Mouse (Mus musculus) limb, embryonic 13.5 days (tissue): ENCODE measurements around the gene Adamts17. TPM values are rescaled to one million over a fixed set of nuclear protein-coding genes. Genes with fewer than 3 reads are reported as not detected.

Experiments used
- ATAC-seq: fragments of 200-750 bp; cut with Nextera tagmentation; 2 replicates; pipeline ENCODE4 v1.8.0; 2017; ENCODE audit warnings: low read depth, moderate number of reproducible peaks, moderate TSS enrichment; ENCODE audit not compliant: low FRiP score
- H3K27ac ChIP-seq: fragments of 300-500 bp; sonication (generic); 2 replicates; pipeline ENCODE4 v1.5.1; 2015; ENCODE audit warnings: inconsistent platforms, mild to moderate bottlenecking, moderate library complexity
- H3K27me3 ChIP-seq: fragments of 300-500 bp; sonication (generic); 2 replicates; pipeline ENCODE4 v1.6.1; 2015; ENCODE audit warnings: mild to moderate bottlenecking, inconsistent platforms
- H3K36me3 ChIP-seq: fragments of 300-500 bp; sonication (generic); 2 replicates; pipeline ENCODE4 v1.6.1; 2015; ENCODE audit warnings: inconsistent platforms, mild to moderate bottlenecking, moderate library complexity
- H3K4me1 ChIP-seq: fragments of 300-500 bp; sonication (generic); 2 replicates; pipeline ENCODE4 v1.6.1; 2015; ENCODE audit warnings: inconsistent platforms
- H3K4me2 ChIP-seq: fragments of 300-500 bp; sonication (generic); replicated peaks from 2 replicates; pipeline ENCODE4 v1.6.1; 2015; ENCODE audit warnings: inconsistent platforms, mild to moderate bottlenecking, moderate library complexity
- H3K4me3 ChIP-seq: fragments of 300-500 bp; sonication (generic); 2 replicates; pipeline ENCODE4 v1.5.1; 2015; ENCODE audit warnings: moderate library complexity, mild to moderate bottlenecking, inconsistent platforms
- H3K9ac ChIP-seq: fragments of 300-500 bp; sonication (generic); 2 replicates; pipeline ENCODE4 v1.6.1; 2015; ENCODE audit warnings: mild to moderate bottlenecking, inconsistent platforms
- H3K9me3 ChIP-seq: fragments of 300-500 bp; sonication (generic); 2 replicates; pipeline ENCODE4 v1.6.1; 2016; ENCODE audit warnings: inconsistent platforms
- WGBS: fragments of 180-500 bp; shearing (Covaris S2); methylation state at CpG from one replicate; pipeline ENCODE4 v1.1.7; 2015; 5-methylcytosine and 5-hydroxymethylcytosine counted together
- polyA plus RNA-seq: library from polyadenylated mRNA; unstranded; fragments of >200 nt; fragmentation: Nextera tagmentation; extraction: Ambion mirVana; gene quantifications from 2 replicates; pipeline ENCODE4 v1.2.1, GENCODE M21; 2015

Gene Adamts17
- polyA plus RNA-seq, 1 experiment from 2014 or later, result 15.3 TPM

- H3K4me3 ChIP-seq, result no peak overlapping the region
- no peak for ATAC-seq
- no peak overlapping the region for H3K9ac ChIP-seq
- H3K4me2 ChIP-seq, result no peak overlapping the region
- no peaks in the 10 kb centered on the region for H3K27me3 ChIP-seq
- 91% methylated on average over 6 of the region's 6 CpGs for WGBS
- H3K27ac ChIP-seq, result no peak overlapping the region
- no peaks in the 10 kb centered on the region for H3K9me3 ChIP-seq
- H3K36me3 ChIP-seq, result peaks cover 24% of the 10 kb centered on the region
- H3K4me1 ChIP-seq, result peaks cover 29% of the 10 kb centered on the region; the same call in 1 of the 2 replicates
These were observed 9.8 kb downstream of the Adamts17 start for GRCm38 (mm10) chr7:66849316-66849715.

- H3K4me3 ChIP-seq, result no peak overlapping the region
- WGBS, result 45% methylated on average over 3 of the region's 3 CpGs
- ATAC-seq, result no peak
- H3K36me3 ChIP-seq, result peaks cover 35% of the 10 kb centered on the region
- no peaks in the 10 kb centered on the region for H3K9me3 ChIP-seq
- no peak overlapping the region for H3K27ac ChIP-seq
- no peak overlapping the region for H3K4me2 ChIP-seq
- no peaks in the 10 kb centered on the region for H3K27me3 ChIP-seq
- peaks cover 9% of the 10 kb centered on the region; the same call in 1 of the 2 replicates for H3K4me1 ChIP-seq
- no peak overlapping the region for H3K9ac ChIP-seq
These were observed 12.6 kb downstream of the Adamts17 start for GRCm38 (mm10) chr7:66852164-66852563.

- H3K9ac ChIP-seq, result no peak overlapping the region
- H3K36me3 ChIP-seq, result peaks cover 20% of the 10 kb centered on the region
- no peak overlapping the region for H3K27ac ChIP-seq
- no peak overlapping the region for H3K4me3 ChIP-seq
- H3K4me1 ChIP-seq, result peaks cover 21% of the 10 kb centered on the region
- no peak overlapping the region for H3K4me2 ChIP-seq
- WGBS, result 77% methylated on average over 1 of the region's 1 CpGs
- no peak for ATAC-seq
- H3K9me3 ChIP-seq, result no peaks in the 10 kb centered on the region
- no peaks in the 10 kb centered on the region for H3K27me3 ChIP-seq
These were observed 18.1 kb downstream of the Adamts17 start for GRCm38 (mm10) chr7:66857610-66858009.

GRCm38 (mm10) chr7:66858247-66859075 is 18.9 kb downstream of the Adamts17 start:
- Histone ChIP-seq H3K9me3 (no peaks in the 10 kb centered on the region), H3K9ac (no peak overlapping the region), H3K4me3 (no peak overlapping the region), H3K27me3 (no peaks in the 10 kb centered on the region), H3K4me2 (peak overlapping the region; percentile 7; the same call in 1 of the 2 replicates), H3K4me1 (peaks cover 21% of the 10 kb centered on the region), H3K36me3 (peaks cover 15% of the 10 kb centered on the region), H3K27ac (peak overlapping the region; percentile 58; the same call in 1 of the 2 replicates)
- 34% methylated on average over 12 of the region's 12 CpGs for WGBS
- ATAC-seq, result peak; percentile 76; the same call in 1 of the 2 replicates

GRCm38 (mm10) chr7:66859220-66859619 is 19.7 kb downstream of the Adamts17 start:
- no peak overlapping the region for H3K4me3 ChIP-seq
- H3K4me2 ChIP-seq, result no peak overlapping the region
- H3K9ac ChIP-seq, result no peak overlapping the region
- no peak overlapping the region for H3K27ac ChIP-seq
- H3K9me3 ChIP-seq, result no peaks in the 10 kb centered on the region
- no peak for ATAC-seq
- H3K27me3 ChIP-seq, result no peaks in the 10 kb centered on the region
- peaks cover 13% of the 10 kb centered on the region for H3K36me3 ChIP-seq
- WGBS, result 86% methylated on average over 5 of the region's 5 CpGs
- peaks cover 21% of the 10 kb centered on the region for H3K4me1 ChIP-seq

GRCm38 (mm10) chr7:66866944-66867718 is 27.6 kb downstream of the Adamts17 start:
- no peak for ATAC-seq
- Histone ChIP-seq H3K4me3 (no peak overlapping the region), H3K9me3 (no peaks in the 10 kb centered on the region), H3K9ac (no peak overlapping the region), H3K4me1 (peaks cover 43% of the 10 kb centered on the region), H3K27me3 (no peaks in the 10 kb centered on the region), H3K27ac (peak overlapping the region; percentile 87), H3K4me2 (peak overlapping the region; percentile 21; the same call in 1 of the 2 replicates), H3K36me3 (peaks cover 9% of the 10 kb centered on the region)
- WGBS, result 71% methylated on average over 19 of the region's 19 CpGs

- peak overlapping the region; percentile 87 for H3K27ac ChIP-seq
- ATAC-seq, result peak; percentile 66
These were observed 28.4 kb downstream of the Adamts17 start for GRCm38 (mm10) chr7:66867719-66868501.

GRCm38 (mm10) chr7:66871520-66871919 is 32.0 kb downstream of the Adamts17 start:
- peak; percentile 22; the same call in 1 of the 2 replicates for ATAC-seq
- 0 out of 2 replicates have a peak overlapping the region, but pooled peaks have one; percentile 33 for H3K27ac ChIP-seq
- peaks cover 47% of the 10 kb centered on the region for H3K4me1 ChIP-seq
- no peaks in the 10 kb centered on the region for H3K9me3 ChIP-seq
- H3K4me3 ChIP-seq, result no peak overlapping the region
- no peaks in the 10 kb centered on the region for H3K27me3 ChIP-seq
- no peak overlapping the region for H3K9ac ChIP-seq
- H3K4me2 ChIP-seq, result no peak overlapping the region
- H3K36me3 ChIP-seq, result peaks cover 4% of the 10 kb centered on the region; the same call in 1 of the 2 replicates
- 49% methylated on average over 7 of the region's 7 CpGs for WGBS

More at GRCm38 (mm10) chr7:66867719-66868501, 28.4 kb downstream of the Adamts17 start:
- Histone ChIP-seq H3K4me2 (peak overlapping the region; percentile 21; the same call in 1 of the 2 replicates), H3K36me3 (peaks cover 9% of the 10 kb centered on the region), H3K9ac (no peak overlapping the region), H3K9me3 (no peaks in the 10 kb centered on the region), H3K4me1 (peaks cover 47% of the 10 kb centered on the region), H3K4me3 (no peak overlapping the region), H3K27me3 (no peaks in the 10 kb centered on the region)
- WGBS, result 37% methylated on average over 13 of the region's 13 CpGs

- H3K4me1 ChIP-seq, result peaks cover 42% of the 10 kb centered on the region
- WGBS, result 68% methylated on average over 14 of the region's 14 CpGs
- H3K27ac ChIP-seq, result peak overlapping the region; percentile 55; the same call in 1 of the 2 replicates
- H3K9me3 ChIP-seq, result no peaks in the 10 kb centered on the region
- H3K4me3 ChIP-seq, result no peak overlapping the region
- H3K9ac ChIP-seq, result no peak overlapping the region
- no peak overlapping the region for H3K4me2 ChIP-seq
- H3K27me3 ChIP-seq, result no peaks in the 10 kb centered on the region
- H3K36me3 ChIP-seq, result peaks cover 4% of the 10 kb centered on the region; the same call in 1 of the 2 replicates
- peak; percentile 25; the same call in 1 of the 2 replicates for ATAC-seq
These were observed 32.5 kb downstream of the Adamts17 start for GRCm38 (mm10) chr7:66871940-66872511.

- WGBS, result 50% methylated on average over 2 of the region's 2 CpGs
- Histone ChIP-seq H3K4me3 (no peak overlapping the region), H3K9ac (no peak overlapping the region), H3K36me3 (peaks cover 4% of the 10 kb centered on the region; the same call in 1 of the 2 replicates), H3K27ac (no peak overlapping the region), H3K27me3 (no peaks in the 10 kb centered on the region), H3K4me1 (peaks cover 30% of the 10 kb centered on the region), H3K9me3 (no peaks in the 10 kb centered on the region), H3K4me2 (no peak overlapping the region)
- ATAC-seq, result no peak
These were observed 33.7 kb downstream of the Adamts17 start for GRCm38 (mm10) chr7:66873235-66873634.

GRCm38 (mm10) chr7:66891431-66891830 is 51.9 kb downstream of the Adamts17 start:
- peak overlapping the region; percentile 48; the same call in 1 of the 2 replicates for H3K27ac ChIP-seq
- H3K9me3 ChIP-seq, result no peaks in the 10 kb centered on the region
- H3K4me2 ChIP-seq, result no peak overlapping the region
- H3K9ac ChIP-seq, result no peak overlapping the region
- no peak overlapping the region for H3K4me3 ChIP-seq
- 69% methylated on average over 2 of the region's 2 CpGs for WGBS
- no peaks in the 10 kb centered on the region for H3K27me3 ChIP-seq
- peaks cover 27% of the 10 kb centered on the region; the same call in 1 of the 2 replicates for H3K36me3 ChIP-seq
- no peak for ATAC-seq
- H3K4me1 ChIP-seq, result peaks cover 3% of the 10 kb centered on the region; the same call in 1 of the 2 replicates
